Mouse (Mus musculus) regulatory T cell (primary cell): Measurements from ENCODE around the gene Wfdc21.

Source experiments
- in situ Hi-C: fragments of 300-600 bp; cut with MboI, MseI; formaldehyde crosslinking; loops from one replicate; pipeline ENCODE4 v1.15.1; 2025; ENCODE audit warnings: high pct_unique_total_duplicates

Wfdc21 gene

GRCm38 (mm10) chr11:83753581-83754181, 6.9 kb downstream of the Wfdc21 start, which contains the start of gene Heatr6:
TSS of gene Heatr6 (plus strand) at chr11:83753696.
- in situ Hi-C loops = no loop called here

GRCm38 (mm10) chr11:83754227-83754626, 7.5 kb downstream of the Wfdc21 start:
- in situ Hi-C loops = no loop called here

GRCm38 (mm10) chr11:83767306-83767705, 20.6 kb downstream of the Wfdc21 start:
- in situ Hi-C loops = no loop called here

GRCm38 (mm10) chr11:83768976-83769375, 22.2 kb downstream of the Wfdc21 start:
- in situ Hi-C loops = no loop called here

- in situ Hi-C loops = no loop called here
Observed at GRCm38 (mm10) chr11:83771014-83771413, 24.3 kb downstream of the Wfdc21 start.

- in situ Hi-C loops = no loop called here
Observed at GRCm38 (mm10) chr11:83772341-83772740, 25.6 kb downstream of the Wfdc21 start.

GRCm38 (mm10) chr11:83773691-83774090, 27.0 kb downstream of the Wfdc21 start:
- in situ Hi-C loops = no loop called here

- in situ Hi-C loops = no loop called here
Observed at GRCm38 (mm10) chr11:83774324-83774723, 27.6 kb downstream of the Wfdc21 start.

- in situ Hi-C loops = no loop called here
Observed at GRCm38 (mm10) chr11:83776798-83777197, 30.1 kb downstream of the Wfdc21 start.

GRCm38 (mm10) chr11:83783931-83784600, 37.3 kb downstream of the Wfdc21 start:
- in situ Hi-C loops = no loop called here

- in situ Hi-C loops = no loop called here
Observed at GRCm38 (mm10) chr11:83784661-83785060, 37.9 kb downstream of the Wfdc21 start.

GRCm38 (mm10) chr11:83785366-83785765, 38.6 kb downstream of the Wfdc21 start:
- in situ Hi-C loops = no loop called here

GRCm38 (mm10) chr11:83786835-83787234, 40.1 kb downstream of the Wfdc21 start:
- in situ Hi-C loops = no loop called here

- in situ Hi-C loops = no loop called here
Observed at GRCm38 (mm10) chr11:83787401-83788021, 40.8 kb downstream of the Wfdc21 start.

GRCm38 (mm10) chr11:83788331-83788730, 41.6 kb downstream of the Wfdc21 start:
- in situ Hi-C loops = no loop called here

- in situ Hi-C loops = no loop called here
Observed at GRCm38 (mm10) chr11:83789259-83789658, 42.5 kb downstream of the Wfdc21 start.

GRCm38 (mm10) chr11:83791133-83791532, 44.4 kb downstream of the Wfdc21 start:
- in situ Hi-C loops = no loop called here

GRCm38 (mm10) chr11:83792316-83792914, 45.7 kb downstream of the Wfdc21 start:
- in situ Hi-C loops = no loop called here

GRCm38 (mm10) chr11:83793264-83793663, 46.5 kb downstream of the Wfdc21 start:
- in situ Hi-C loops = no loop called here

GRCm38 (mm10) chr11:83796112-83796511, 49.4 kb downstream of the Wfdc21 start:
- in situ Hi-C loops = no loop called here

GRCm38 (mm10) chr11:83796980-83797608, 50.4 kb downstream of the Wfdc21 start:
- in situ Hi-C loops = no loop called here

- in situ Hi-C loops = loop anchor here (5.0 kb wide), 1 partner anchor 127 kb away; no protein-coding TSS in a partner anchor
Observed at GRCm38 (mm10) chr11:83799871-83800430, 53.2 kb downstream of the Wfdc21 start.
